Mouse (Mus musculus) kidney, postnatal 0 days (tissue): Measurements from ENCODE around the gene Pfn1. TPM values are rescaled to one million over a fixed set of nuclear protein-coding genes. Genes with fewer than 3 reads are reported as not detected.

ENCODE experiments used
- ATAC-seq: fragments of 200-750 bp; cut with Nextera tagmentation; replicated peaks from 2 replicates; pipeline ENCODE4 v1.8.0; 2017; ENCODE audit warnings: low read depth, moderate number of reproducible peaks, moderate TSS enrichment, moderate library complexity; ENCODE audit not compliant: low FRiP score
- DNase-seq: peaks from one replicate; pipeline ENCODE4 v3.0.0-alpha.2; 2016; ENCODE audit warnings: low spot score
- H3K27ac ChIP-seq: fragments of 300-500 bp; sonication (generic); 2 replicates; pipeline ENCODE4 v1.5.1; 2014; ENCODE audit warnings: mild to moderate bottlenecking
- H3K27me3 ChIP-seq: fragments of 300-500 bp; sonication (generic); 2 replicates; pipeline ENCODE4 v1.6.1; 2014; ENCODE audit warnings: low read length, mixed read lengths; ENCODE audit not compliant: insufficient read depth
- H3K36me3 ChIP-seq: fragments of 300-500 bp; sonication (generic); 2 replicates; pipeline ENCODE4 v1.6.1; 2014; ENCODE audit warnings: low read length, mixed read lengths; ENCODE audit not compliant: insufficient read depth
- H3K4me1 ChIP-seq: fragments of 300-500 bp; sonication (generic); replicated peaks from 2 replicates; pipeline ENCODE4 v1.6.1; 2014; ENCODE audit warnings: antibody characterized with exemption, low read length, mixed read lengths; ENCODE audit not compliant: insufficient read depth
- H3K4me2 ChIP-seq: fragments of 300-500 bp; sonication (generic); 2 replicates; pipeline ENCODE4 v1.6.1; 2014; ENCODE audit warnings: mild to moderate bottlenecking, low read length, moderate library complexity, mixed read lengths
- H3K4me3 ChIP-seq: fragments of 300-500 bp; sonication (generic); replicated peaks from 2 replicates; pipeline ENCODE4 v1.5.1; 2014; ENCODE audit warnings: low read depth, low read length
- H3K9ac ChIP-seq: fragments of 300-500 bp; sonication (generic); 2 replicates; pipeline ENCODE4 v1.6.1; 2014; ENCODE audit warnings: low read depth, low read length
- H3K9me3 ChIP-seq: fragments of 300-500 bp; sonication (generic); replicated peaks from 2 replicates; pipeline ENCODE4 v1.6.1; 2016; ENCODE audit warnings: low read length, inconsistent platforms, mixed read lengths
- CTCF ChIP-seq: IDR thresholded peaks from 2 replicates; pipeline ENCODE4 v1.5.1; 2016; ENCODE audit warnings: antibody characterized with exemption, low read depth, mild to moderate bottlenecking, moderate library complexity
- WGBS: fragments of 180-500 bp; shearing (Covaris S2); extraction: QIAGEN DNeasy Blood & Tissue Kit; methylation state at CpG from one replicate; pipeline ENCODE4 v1.1.7; 2014; 5-methylcytosine and 5-hydroxymethylcytosine counted together
- polyA plus RNA-seq: library from polyadenylated mRNA; unstranded; fragments of >200 nt; fragmentation: Nextera tagmentation; extraction: Ambion mirVana; gene quantifications from 2 replicates; pipeline ENCODE4 v1.2.1, GENCODE M21; 2015

The Pfn1 gene
- polyA plus RNA-seq, 1 experiment from 2014 or later: 1,513 TPM

DNA sequence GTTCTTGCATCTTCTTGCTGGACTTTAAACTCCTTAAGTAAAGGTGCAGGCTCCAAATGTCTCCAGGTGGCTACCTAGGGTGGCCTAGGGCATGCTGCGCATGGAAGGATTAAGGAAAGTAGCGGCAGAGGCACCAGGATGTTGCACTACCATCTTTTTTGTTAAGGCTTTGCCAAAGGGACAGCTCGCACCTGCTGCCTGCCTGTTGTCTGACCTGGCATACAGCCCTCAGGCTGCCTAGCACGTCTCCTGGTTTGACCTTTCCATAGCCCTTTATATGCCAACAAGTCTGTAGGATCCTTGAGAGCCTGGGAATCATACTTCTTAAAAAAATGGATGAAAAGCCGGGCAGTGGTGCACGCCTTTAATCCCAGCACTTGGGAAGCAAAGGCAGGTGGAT is 11.4 kb downstream of the Pfn1 start:
- no peak for TF ChIP-seq CTCF
- Histone ChIP-seq H3K9me3 (no peaks in the 10 kb centered on the region), H3K4me3 (no peak overlapping the region), H3K9ac (no peak overlapping the region), H3K27ac (no peak overlapping the region), H3K36me3 (peaks cover 16% of the 10 kb centered on the region), H3K27me3 (no peaks in the 10 kb centered on the region), H3K4me1 (peaks cover 8% of the 10 kb centered on the region; the same call in 1 of the 2 replicates), H3K4me2 (no peak overlapping the region)
- no peak for DNase-seq
- ATAC-seq: no peak
- whole genome bisulfite sequencing: 90% methylated on average over 6 of the region's 6 CpGs

DNA sequence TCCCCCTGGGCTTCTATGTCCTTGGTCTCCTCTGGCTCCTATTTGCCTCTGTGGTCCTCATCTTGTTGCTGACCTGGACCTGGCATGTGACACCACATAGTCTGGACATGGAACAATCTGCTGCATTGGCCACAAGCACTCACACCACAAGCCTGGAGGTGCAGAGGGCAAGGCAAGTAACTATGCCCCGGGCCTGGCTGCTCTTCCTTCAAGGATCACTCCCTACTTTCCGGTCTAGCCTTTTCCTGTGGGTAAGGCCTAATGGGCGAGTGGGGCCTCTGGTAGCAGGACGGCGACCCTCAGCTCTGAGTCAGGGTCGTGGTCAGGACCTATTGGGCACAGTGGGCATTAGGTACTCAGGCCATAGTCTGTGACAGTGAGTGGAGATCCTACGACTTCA is 13.2 kb downstream of the Pfn1 start:
- ATAC-seq (no peak), DNase-seq (no peak)
- Histone ChIP-seq H3K4me3 (no peak overlapping the region), H3K27ac (no peak overlapping the region), H3K36me3 (peaks cover 16% of the 10 kb centered on the region), H3K9ac (no peak overlapping the region), H3K4me2 (no peak overlapping the region), H3K4me1 (peaks cover 8% of the 10 kb centered on the region; the same call in 1 of the 2 replicates), H3K27me3 (no peaks in the 10 kb centered on the region), H3K9me3 (no peaks in the 10 kb centered on the region)
- no peak for TF ChIP-seq CTCF
- 79% methylated on average over 7 of the region's 7 CpGs for WGBS

DNA sequence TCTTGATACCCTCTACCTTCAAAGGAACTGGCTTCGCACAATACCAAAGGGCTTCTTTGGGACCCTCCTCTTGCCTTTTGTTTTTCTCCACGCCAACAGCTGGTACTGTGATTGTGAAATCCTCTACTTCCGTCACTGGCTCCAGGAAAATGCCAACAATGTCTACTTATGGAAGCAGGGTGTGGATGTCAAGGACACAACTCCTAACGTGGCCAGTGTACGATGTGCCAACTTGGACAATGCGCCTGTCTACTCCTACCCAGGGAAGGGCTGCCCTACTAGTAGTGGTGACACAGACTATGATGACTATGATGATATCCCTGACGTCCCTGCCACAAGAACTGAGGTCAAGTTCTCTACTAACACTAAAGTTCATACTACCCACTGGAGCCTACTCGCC is 14.5 kb downstream of the Pfn1 start:
- H3K4me3 ChIP-seq: no peak overlapping the region

DNA sequence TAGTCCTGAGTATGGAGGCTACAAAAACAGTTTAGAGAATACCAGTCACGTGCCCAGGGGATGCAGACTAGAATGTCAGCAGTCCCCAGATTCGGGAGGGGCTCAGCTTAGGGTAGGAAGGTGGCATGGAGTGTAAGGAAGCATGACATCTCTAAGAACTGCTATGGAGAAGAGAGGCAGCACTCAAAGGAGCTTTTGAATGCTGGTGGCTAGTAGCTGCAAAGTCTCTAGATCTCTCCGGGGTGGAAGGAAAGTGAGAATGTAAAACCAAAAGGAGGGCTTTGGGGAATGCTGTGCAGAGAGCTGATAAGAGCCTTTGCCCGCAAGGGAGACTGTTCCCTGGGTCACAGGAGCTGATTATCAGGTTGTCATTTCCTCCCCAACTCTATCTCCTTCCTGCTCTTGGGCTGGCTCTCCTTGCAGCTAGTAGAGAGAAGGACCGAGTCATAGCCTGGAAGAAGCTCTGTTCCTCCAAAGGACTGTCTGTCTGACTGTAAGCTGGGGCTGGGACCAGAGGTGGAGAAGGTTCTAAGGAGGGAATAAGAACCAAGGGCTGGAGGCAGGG is 15.6 kb downstream of the Pfn1 start, which contains the start of gene Gp1ba:
Gene Gp1ba (plus strand): TSS at position 409 of the 565 bp plus-strand sequence.
- no peak within 1 kb of the TSS for H3K9ac ChIP-seq
- 44% methylated on average over 5 of the region's 5 CpGs for WGBS
- no peak within 1 kb of the TSS for H3K4me2 ChIP-seq
- DNase-seq (no peak), ATAC-seq (no peak)
- no peaks in the 10 kb centered on the region for H3K36me3 ChIP-seq
- H3K4me1 ChIP-seq: no peaks in the 10 kb centered on the region; the same call in 1 of the 2 replicates
- TF ChIP-seq CTCF: no peak
- H3K9me3 ChIP-seq: no peaks in the 10 kb centered on the region
- H3K27ac ChIP-seq: no peak within 1 kb of the TSS
- H3K27me3 ChIP-seq: no peaks in the 10 kb centered on the region
- H3K4me3 ChIP-seq: no peak within 1 kb of the TSS

More for the DNA sequence above, 14.5 kb downstream of the Pfn1 start:
- no peaks in the 10 kb centered on the region for H3K27me3 ChIP-seq
- H3K36me3 ChIP-seq: peaks cover 11% of the 10 kb centered on the region
- H3K9ac ChIP-seq: no peak overlapping the region
- no peak overlapping the region for H3K4me2 ChIP-seq
- DNase-seq: no peak
- no peak for TF ChIP-seq CTCF
- no peaks in the 10 kb centered on the region for H3K9me3 ChIP-seq
- 79% methylated on average over 8 of the region's 8 CpGs for WGBS
- H3K4me1 ChIP-seq: peaks cover under 1% of the 10 kb centered on the region; the same call in 1 of the 2 replicates
- ATAC-seq: no peak
- no peak overlapping the region for H3K27ac ChIP-seq

DNA sequence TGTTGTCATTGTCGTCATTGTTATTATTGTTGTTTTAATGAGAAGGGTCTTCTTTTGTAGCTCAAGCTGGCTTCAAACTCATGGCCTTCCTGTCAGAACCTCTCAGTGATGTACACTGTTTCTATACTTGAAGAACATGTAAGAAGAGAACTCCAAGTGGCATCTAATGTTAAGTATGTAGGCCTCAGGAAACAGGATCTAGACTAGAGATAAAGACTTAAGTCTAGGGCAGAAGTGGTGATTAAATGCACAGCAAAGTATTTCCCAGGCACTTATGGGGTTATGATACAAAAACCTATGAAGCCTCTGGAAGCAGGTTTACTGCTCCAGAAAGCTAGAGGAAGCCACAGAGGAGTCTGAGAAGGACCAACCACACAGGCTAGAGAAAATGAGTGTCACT is 16.2 kb downstream of the Pfn1 start:
- Histone ChIP-seq H3K27me3 (no peaks in the 10 kb centered on the region), H3K9me3 (no peaks in the 10 kb centered on the region), H3K4me2 (no peak overlapping the region), H3K36me3 (no peaks in the 10 kb centered on the region), H3K27ac (no peak overlapping the region), H3K4me1 (no peaks in the 10 kb centered on the region; the same call in 1 of the 2 replicates), H3K4me3 (no peak overlapping the region), H3K9ac (no peak overlapping the region)
- 94% methylated on average over 1 of the region's 1 CpGs for WGBS
- TF ChIP-seq CTCF: no peak
- ATAC-seq (no peak), DNase-seq (no peak)

DNA sequence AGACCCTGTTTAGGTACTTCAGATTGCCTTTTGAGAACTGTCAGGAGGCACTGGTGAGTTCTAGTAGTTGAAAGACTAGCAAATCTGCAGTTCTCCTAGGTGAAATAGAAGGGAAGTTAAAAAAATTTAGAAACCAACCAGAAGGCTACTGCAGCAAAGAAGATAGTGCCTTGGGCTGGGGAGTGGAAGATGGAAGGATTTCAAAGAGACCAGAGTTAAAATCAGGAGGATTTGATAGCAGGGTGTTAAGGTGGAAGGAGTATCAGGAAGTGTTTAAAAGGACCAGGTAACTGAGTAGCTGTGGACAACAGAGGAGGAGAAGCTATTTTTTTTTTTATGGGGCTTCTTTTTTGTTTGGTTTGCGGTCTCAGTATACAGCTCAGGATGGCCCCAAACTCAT is 16.7 kb downstream of the Pfn1 start:
- Histone ChIP-seq H3K9ac (no peak overlapping the region), H3K4me2 (no peak overlapping the region), H3K4me1 (no peaks in the 10 kb centered on the region; the same call in 1 of the 2 replicates), H3K27ac (no peak overlapping the region), H3K36me3 (no peaks in the 10 kb centered on the region), H3K4me3 (no peak overlapping the region), H3K9me3 (no peaks in the 10 kb centered on the region), H3K27me3 (no peaks in the 10 kb centered on the region)
- DNase-seq (no peak), ATAC-seq (no peak)
- 100% methylated on average over 1 of the region's 1 CpGs for WGBS
- TF ChIP-seq CTCF: no peak

DNA sequence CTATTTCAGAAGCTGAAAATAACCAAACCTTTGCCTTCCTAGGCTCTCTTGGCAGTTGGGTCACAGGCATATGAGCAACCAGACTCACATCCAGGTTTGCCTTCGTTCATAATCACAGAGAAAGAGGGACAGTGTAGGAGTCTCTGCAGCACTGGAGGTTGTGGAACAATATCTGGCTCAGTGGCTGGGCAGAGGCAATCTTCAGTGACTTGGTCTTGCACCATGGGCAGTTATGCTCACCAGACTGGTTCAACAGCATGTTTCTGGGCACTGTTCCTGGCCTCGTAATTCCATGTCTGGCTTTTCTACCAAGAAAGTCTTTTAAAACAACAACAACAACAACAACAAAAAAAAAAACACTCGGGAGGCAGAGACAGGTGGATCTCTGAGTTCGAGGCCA is 18.8 kb downstream of the Pfn1 start:
- Histone ChIP-seq H3K9me3 (no peaks in the 10 kb centered on the region), H3K27me3 (no peaks in the 10 kb centered on the region), H3K4me2 (no peak overlapping the region), H3K9ac (no peak overlapping the region), H3K36me3 (no peaks in the 10 kb centered on the region), H3K4me3 (no peak overlapping the region), H3K4me1 (no peaks in the 10 kb centered on the region; the same call in 1 of the 2 replicates), H3K27ac (no peak overlapping the region)
- DNase-seq (no peak), ATAC-seq (no peak)
- 74% methylated on average over 4 of the region's 4 CpGs for WGBS
- TF ChIP-seq CTCF: no peak
